Mouse (Mus musculus) naive thymus-derived CD4-positive, alpha-beta T cell, adult 2 months (primary cell): ENCODE measurements around the gene Ctsa.
A peak's percentile ranks its signal among the peaks of the same experiment; 100 is the strongest.

ENCODE experiments used
- DNase-seq: peaks from one replicate; pipeline ENCODE4 v3.0.0-alpha.2; 2011; ENCODE audit warnings: low read depth

Ctsa gene

DNA sequence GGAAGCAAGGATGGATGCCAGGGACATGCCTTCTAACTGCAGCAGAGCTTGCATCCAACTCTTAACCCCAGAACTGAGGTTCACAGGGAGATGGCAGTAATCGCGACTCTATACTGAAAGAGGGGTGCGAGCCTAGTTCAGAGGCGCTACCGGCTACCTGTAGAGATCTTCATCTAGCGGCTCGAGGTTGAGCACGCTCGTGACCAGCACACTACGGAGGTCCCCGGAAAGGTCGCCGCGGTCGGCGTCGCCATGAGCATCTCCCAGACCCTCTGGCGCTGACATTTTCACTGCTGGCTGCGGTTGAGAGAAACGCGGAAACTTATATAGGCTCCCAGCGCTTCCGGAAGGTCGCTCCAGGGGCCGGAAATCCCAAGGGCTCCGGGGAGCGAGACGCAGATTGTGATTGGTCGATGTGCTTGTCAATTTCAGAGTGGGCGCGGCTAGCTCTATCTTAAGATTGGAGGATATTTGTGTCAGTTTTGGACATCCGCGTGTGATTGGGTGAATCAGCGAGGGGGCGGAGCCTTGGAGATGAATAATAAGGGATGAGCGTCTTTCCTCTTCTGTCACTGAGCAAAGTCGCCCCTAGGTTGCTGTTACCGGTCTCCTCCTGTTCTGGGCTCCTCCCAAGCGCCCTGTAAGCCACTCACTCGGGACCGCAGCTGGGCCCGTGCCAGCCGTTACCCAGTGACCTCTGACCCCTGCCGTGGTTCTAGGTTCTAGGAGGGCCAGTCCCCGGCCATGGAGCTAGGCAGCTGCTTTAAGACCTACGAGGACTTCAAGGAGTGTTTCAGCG is 27.9 kb upstream of the Ctsa start, which contains the start of the genes Acot8 and Zswim3:
Gene Acot8 (minus strand): TSS at position 350 of the 799 bp plus-strand sequence.
Gene Zswim3 (plus strand): TSS at position 566 of the 799 bp plus-strand sequence.
- DNase-seq: peak; percentile 100

DNA sequence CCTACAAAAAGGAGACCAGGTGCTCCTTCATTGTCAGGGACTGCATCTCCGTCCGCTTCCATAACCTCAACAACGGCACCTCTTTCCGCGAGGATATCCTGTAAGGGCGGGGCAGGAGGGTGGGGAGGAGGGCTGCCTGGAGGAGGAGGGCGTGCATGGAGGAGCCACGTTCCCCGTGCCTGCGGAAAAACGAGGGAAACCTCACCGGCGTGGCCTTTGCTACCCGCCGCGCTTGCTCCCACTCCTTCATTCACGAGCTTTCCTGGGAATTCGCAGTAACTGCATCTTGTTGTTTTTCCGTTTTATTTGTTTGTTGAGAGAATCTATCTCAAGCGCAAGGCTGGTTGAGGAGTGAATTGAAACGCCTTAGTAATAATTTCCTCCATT is 27.3 kb upstream of the Ctsa start:
- DNase-seq: no peak

DNA sequence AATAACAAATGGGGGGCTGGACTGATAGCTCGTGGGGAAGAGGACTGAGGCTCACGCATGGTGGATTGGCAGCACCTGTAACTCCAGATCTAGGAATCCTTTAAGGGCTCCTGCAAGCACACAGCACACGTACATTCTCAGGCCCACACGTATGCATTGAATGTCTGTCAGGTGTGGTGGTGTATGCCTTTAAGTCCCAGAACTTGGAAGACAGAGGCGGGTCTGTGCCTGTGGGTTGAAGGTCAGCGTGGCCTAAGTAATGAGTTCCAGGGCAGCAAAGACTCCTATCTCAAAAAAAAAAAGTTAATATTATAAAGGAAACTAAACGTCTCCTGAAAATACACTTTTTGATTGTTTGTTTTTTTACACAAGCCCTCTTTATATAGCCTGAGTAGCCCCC is 26.1 kb upstream of the Ctsa start:
- no peak for DNase-seq

DNA sequence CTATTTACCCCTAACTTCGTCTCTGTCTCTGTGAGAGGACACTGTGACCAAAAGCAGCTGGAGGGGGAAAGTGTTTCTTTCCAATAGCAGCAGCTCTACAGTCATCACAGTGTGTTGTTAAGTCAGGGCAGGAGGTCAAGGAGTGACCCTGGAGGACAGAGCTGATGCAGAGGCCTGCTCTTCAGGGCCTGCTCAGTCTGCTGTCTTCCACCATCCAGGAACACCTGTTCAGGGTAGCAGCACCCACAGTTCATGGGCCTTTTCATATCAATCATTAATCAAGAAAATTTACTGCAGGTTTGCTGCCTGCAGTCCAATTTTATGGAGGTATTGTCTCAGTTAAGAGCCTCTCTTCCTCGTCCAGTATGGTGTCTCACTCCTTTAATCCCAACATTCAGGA is 19.1 kb upstream of the Ctsa start:
- no peak for DNase-seq

DNA sequence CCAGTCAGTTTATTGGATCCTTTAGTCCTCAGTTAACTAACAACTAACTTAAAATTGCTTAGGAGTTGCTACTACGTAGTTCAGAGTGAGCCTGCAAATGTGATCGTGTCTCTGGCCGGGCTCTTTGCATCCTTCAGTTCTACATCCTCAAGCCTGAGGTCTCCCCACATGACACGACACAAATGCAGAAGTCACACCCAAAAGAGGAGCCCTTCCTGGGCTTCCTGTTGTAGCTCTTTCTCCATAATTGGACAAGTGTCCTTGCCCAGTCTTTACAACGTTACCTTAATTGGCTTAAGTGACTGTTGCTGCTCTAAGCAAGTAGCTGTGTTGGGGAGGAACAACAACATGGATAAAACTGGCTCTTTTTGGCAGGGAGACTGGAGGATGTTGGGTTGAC is 17.3 kb upstream of the Ctsa start:
- DNase-seq: no peak

DNA sequence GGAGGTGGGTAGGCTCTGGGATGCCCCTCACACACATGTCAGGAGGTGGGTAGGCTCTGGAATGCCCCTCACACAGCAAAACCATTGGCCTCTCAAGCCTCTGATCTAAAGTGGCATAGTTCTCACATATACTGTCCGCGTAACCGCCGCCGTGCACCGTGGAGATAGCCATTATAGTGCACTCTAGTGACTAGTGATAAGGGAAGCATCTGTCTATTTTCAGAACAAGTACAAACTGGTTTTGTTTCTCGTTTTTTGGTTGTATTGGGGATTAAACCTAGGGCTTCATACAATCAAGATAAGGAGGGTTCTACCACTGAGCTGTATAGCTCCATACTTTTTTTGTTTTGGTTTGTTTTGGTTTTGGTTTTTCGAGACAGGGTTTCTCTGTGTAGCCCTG is 16.9 kb upstream of the Ctsa start:
- DNase-seq: no peak

DNA sequence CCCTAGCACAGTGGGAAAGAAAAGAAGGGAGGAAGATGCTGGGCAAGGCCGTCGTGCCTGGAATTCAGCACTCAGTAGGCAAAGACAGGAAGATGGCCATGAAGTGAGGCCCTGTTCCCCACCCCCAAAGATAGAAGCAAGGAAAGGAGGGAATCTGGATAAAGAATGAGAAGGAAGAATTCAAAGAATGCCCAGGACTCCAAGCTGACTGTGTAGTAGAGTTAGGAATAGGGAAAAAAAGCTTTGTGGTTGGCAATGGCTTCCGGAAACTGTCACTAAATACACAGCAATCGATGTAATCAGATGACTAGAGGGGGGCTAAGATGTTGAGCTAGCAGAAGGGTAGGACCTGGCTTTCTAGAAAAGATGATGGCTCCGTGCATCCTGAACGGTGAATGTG is 15.5 kb upstream of the Ctsa start:
- DNase-seq: no peak

DNA sequence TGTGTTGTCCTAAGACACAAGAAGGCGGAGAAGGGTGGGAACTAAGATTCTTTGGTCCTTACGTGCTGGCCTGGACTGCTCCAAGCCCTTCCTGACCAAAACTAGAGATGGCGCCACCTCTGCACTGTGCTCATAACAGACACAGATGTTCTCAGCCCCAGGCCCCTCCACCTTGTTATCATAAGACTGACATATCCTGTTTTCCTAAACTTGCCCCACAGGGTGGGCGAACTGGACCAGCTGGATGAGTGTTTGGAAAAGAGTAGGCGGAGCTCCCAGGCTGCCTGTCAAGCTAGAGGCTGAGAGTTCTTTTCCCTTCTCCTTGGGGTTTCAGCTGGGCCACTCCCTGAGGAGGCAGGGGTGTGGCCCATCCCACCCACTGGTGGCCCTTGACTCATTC is 15.0 kb upstream of the Ctsa start:
- no peak for DNase-seq

DNA sequence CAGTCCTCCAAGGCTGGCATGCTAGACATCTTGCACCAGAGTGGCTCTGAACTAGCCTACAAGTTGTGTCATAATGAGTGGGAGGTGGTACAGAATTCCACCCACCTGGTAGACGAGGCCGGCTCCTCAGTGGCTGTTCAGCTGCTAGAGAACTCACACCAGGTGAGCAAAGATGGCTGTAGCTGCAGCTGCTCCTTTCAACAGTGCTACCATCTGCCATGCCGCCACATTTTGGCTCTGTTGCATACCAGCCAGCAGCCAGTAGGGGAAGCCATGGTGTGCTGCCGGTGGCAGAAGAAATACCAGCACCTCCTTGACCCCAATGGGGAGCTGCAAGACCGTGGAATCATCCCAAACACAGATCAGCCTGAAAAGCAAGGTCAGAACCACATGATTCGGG is 11.6 kb upstream of the Ctsa start:
- DNase-seq: no peak

DNA sequence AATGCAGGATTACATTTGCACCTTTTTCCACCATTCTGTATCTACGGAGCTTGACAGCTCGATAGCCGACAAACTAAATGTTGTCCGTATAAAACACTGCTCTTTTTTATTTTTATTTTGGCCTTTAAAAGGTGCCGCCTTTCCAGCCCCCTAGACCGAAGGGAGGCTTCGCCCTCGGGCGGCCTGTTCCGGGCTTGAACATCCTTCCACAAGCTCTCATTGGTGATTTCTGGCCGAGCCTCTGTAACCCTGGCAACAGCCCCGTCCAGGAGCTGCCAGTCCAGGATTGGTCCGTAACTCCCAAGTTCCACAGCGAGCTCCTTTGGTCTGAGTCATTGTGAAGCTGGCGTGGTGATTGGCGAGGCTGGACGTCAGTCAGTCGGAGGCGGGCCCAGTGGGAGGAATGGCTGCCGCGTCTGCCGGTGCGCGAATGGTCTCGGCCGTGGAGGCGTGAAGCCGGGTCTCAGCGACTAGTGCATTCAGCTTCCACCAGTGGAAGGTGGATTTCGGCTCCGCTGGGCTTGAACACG is 10.0 kb upstream of the Ctsa start, which contains the start of gene Zswim1:
Gene Zswim1 (plus strand): TSS at position 51 of the 530 bp plus-strand sequence.
- DNase-seq: peak; percentile 99

DNA sequence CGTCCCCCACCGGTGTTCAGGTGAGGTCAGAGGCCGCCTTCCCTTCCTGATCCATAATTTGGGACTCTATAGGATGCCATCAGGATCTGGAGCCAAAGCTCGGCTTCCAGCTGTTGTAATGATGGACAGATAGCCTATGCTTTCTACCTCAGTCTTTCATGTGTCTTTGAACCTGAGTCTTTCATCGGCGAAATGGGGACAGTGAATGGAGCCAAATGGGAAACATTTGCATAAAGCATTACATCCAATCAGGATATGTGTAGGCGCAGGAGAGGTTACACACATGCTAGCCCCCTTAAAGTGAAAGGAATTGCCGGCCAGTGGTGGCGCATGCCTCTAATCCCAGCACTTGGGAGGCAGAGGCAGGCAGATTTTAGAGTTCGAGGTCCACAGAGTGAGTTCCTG is 9.5 kb upstream of the Ctsa start:
- DNase-seq: no peak

DNA sequence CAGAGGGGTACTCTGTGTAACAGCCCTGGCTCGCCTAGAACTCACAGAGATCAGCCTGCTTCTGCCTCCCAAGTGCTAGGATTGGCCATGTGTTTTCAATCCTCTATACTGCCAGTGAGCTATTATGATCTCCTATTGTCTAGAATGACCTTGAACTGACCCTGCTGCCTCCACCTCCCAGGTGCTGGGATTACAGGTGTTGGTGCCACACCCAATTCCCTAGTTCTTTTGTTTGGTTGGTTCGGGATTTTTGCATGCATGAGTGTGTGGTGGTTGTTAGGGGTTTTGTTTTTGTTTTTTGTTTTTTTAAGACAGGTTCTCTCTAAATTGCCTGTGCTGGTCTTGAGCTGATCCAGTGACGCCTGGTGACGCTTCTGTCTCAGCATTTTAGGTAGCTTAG is 8.7 kb upstream of the Ctsa start:
- no peak for DNase-seq

DNA sequence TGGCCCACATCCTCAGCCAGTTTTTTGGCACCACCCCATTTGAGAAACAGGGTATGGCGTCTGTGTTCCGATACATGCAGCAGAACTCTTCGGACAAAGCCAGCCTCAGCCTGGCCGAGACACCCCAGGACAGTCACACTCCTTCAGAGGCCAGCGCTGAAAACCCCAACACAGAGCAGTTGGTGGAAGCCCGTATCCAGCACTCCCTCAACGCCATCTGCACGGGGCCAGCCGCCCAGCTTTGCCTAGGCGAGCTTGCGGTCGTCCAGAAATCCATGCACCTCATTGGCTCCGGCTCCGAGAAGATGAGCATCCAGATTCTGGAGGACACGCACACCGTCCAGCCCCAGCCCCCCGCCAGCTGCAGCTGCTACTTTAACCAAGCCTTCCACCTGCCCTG is 7.2 kb upstream of the Ctsa start:
- DNase-seq: no peak

DNA sequence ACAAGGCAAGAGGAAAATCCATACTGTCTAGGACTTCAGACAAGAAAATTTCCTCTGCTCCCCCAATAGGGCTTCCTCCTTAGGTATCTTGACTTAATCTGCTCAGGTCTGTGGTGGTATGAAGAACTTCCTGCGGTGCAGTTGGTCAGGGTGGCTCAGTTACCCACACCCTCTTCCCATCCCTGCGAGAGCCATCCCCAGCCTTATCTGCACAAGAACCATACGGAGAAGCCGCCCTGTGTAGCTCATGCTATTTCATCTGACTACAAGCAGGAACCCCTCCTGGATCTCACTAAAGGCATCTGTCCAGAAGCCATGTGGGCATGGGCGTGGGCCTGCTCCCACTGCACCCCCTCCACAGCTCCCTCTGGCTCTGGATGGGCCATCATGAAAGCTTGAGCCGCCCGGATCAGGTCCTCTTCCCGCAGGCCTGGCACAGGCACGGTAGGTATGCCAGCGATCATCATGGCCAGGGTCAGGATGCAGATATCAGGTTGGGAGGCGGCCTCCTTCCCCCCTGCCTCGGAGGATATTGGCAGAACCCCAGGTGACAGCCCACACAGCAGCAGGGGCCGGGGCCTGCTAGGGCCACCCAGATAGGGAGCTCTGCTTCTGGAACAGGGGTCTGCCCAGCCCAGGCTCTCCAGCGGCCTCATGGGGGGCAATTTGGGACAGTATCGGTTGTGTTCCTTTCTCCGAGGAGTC is 5.4 kb upstream of the Ctsa start:
- DNase-seq: no peak

DNA sequence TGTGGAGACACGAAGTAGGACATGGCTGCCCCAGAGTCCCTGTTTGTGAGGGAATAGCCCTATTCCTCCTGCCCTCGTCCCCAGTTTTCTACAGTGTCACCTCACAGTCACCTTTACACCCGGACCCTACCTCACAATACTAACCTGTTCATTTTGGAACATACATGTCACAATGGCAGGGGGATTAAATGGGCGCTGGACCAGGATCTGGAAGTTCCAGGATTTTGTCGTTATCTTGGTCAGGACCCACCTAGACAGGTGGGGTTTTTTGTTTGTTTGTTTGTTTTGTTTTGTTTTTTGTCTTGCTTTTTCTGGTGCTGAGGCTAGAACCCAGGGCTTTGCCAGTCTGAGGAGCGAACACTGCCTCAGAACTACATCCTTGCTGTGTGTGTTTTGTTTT is 4.2 kb upstream of the Ctsa start, which contains the start of gene Spata25:
Gene Spata25 (minus strand): TSS at position 101 of the 400 bp plus-strand sequence.
- DNase-seq: no peak

DNA sequence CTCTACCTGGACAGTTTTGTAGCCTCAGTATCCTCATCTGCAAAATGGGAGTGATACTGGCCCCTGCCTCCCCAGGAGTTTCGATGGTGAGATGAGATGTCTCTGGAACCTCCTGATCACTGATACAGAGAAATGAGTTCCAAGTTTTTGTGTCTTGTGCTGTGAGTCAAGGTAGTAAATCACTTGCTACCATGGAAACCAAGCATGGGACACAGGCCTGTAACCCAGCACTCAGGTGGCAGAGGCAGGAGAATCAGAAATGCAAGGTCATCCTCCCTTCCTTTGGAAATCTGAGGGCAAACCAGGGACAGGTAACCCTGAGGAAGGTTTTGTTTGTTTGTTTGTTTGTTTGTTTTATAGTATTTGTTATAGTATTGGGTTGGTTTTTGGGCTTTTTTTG is 3.6 kb upstream of the Ctsa start:
- no peak for DNase-seq

DNA sequence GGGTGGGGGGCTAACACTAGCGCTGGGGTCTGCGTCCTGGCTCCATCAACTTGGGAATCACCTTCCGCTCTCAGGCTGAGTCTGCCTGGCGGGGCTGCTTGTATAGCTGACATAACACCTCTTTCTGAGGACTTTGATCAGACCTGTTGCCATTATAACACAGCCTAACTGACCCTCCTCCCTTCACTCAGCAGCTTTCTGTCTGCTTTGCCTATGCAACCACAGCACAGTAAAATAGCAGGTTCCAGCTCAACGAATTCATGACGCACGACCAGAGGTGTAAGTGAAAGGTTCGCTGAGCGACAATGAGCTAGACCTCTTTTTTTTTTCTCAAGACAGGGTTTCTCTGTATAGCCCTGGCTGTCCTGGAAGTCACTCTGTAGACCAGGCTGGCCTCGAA is 1.6 kb upstream of the Ctsa start:
- no peak for DNase-seq

DNA sequence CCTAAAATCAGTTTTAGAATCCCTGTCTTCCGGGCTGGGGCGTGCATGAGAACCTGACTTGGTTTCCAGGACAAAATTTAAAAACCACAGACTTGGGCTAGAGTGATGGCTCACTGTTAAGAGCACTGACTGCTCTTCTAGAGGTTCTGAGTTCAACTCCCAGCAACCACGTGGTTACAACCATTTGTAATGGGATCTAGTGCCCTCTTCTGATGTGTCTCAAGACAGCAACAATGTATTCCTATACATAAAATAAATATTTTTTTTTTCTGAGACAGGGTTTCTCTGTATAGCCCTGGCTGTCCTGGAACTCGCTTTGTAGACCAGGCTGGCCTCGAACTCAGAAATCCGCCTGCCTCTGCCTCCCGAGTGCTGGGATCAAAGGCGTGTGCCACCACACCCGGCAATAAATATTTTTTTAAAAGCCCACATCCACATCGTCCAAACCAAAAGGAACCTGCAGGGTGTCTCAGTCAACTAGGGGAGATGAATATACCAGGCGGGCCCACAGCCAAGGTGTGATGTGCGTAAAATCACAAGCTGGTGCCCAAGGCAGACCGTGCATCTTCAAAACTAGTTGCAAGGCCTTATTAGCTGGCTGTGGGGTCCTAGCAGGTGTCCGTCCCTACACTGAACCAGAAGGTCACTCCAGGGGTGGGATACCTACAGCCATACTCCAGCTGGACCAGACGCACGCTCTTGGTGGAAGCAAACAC is 483 bp upstream of the Ctsa start:
- no peak for DNase-seq

DNA sequence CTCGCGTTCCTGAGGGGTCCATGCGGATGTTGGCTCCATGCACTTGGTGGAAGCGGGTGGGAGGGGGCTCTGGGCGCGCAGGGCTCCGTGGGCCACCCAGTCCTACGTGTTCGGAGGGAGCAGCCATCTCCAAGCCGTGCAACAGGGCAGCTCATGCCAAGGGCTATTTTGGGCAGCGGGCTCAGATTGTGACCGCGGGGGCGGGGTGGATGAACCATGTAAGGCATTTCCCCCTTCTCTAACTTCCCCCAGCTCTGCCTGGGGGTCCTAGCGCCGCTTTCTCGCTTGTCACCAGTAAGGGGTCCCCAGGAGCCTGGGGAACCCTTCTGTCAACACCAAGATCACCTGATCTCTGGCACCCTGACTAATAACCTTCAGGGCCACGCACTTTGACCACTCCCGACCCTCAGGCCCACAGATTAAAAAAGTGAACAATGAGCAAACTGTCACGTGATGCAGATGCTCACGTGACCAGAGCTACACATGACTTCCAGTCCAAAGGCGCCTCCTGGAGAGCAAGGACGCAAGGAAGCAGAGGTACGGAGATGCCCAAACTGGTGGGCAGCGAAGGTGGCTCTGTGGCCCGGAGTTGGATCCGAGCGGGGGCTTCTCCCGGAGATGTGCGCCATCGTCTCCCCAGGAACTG is 764 bp downstream of the Ctsa start, which contains the start of gene Neurl2:
Gene Neurl2 (minus strand): TSS at position 143 of the 646 bp plus-strand sequence.
- DNase-seq: peak; percentile 95

DNA sequence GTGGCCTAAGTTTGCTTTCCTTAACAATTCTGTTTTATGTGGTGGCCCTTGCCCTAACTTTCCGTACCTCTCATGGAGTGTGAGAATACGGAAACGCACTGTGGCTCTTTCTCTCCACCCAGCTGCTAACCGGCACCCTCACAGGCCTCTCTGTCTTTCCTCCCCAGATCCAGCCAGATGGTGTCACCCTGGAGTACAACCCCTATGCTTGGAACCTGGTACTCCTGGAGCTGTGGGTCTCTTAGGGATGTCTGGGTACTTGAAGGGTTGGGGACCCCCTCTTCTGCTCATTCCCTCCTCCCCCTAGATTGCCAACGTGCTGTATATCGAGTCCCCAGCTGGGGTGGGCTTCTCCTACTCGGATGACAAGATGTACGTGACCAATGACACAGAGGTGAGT is 1.9 kb downstream of the Ctsa start:
- DNase-seq: peak; percentile 45

DNA sequence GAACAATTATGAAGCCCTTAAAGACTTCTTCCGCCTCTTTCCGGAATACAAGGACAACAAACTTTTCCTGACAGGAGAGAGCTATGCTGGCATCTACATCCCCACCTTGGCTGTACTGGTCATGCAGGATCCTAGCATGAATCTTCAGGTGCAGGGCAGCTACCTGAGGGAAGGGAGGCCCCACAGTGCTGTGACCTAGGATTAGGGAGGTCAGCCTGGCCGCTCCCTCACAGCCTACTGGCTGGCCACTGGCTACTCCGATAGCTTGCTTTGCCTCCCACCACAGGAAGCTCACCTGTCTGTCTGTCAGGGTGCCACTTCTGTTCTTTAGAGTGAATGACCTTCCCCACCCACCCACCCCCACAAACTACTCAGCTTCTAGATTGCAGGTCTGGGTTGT is 2.5 kb downstream of the Ctsa start:
- no peak for DNase-seq

DNA sequence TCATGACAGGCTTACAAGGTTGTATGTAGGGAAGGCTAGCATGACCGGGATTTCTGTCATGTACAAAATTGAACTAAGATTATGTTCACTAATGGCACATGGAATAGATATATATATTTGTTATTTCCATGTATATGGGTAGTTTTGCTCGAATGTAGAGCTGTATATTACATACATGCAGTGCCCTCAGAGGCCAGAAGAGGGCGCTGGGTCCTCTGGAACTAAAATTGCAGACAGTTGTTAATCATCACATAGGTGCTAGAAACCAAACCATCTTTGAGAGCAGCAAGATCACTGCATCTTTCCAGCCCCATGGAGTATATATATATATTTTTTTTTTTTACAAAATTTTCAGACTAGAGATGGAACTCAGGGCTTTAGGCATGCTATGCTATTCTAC is 13.1 kb downstream of the Ctsa start:
- DNase-seq: peak; percentile 59
